Mouse (Mus musculus) spleen, embryonic (tissue): Measurements from ENCODE around the gene Cyp4f39.

Experiments used
- CTCF ChIA-PET: fragments of 350-600 bp; sonication (Branson Sonifier 250); formaldehyde crosslinking; loops from one replicate; lab custom pipeline; 2022; lab: Charles Lee

The Cyp4f39 gene

GRCm38 (mm10) chr17:32452482-32452881 lies at the start of gene Cyp4f39:
TSS of gene Cyp4f39 (plus strand) at chr17:32452723.
- CTCF ChIA-PET, result no interaction called here

- CTCF ChIA-PET, result interaction anchor here (0.5 to 1.0 kb wide), 4 partner anchors 12 to 1148 kb away, joined by 3 to 6 read pairs (median 4); no protein-coding TSS in a partner anchor
Observed at GRCm38 (mm10) chr17:32402779-32403157, 49.8 kb upstream of the Cyp4f39 start.

GRCm38 (mm10) chr17:32403417-32403816 lies 49.1 kb upstream of the Cyp4f39 start, which contains the start of gene Rasal3:
TSS of gene Rasal3 (minus strand) at chr17:32403583.
- CTCF ChIA-PET, result interaction anchor here (0.5 to 1.0 kb wide), 3 partner anchors 23 to 1147 kb away, joined by 3 to 5 read pairs (median 3); no protein-coding TSS in a partner anchor

- CTCF ChIA-PET, result no interaction called here
Observed at GRCm38 (mm10) chr17:32411898-32412297, 40.6 kb upstream of the Cyp4f39 start.

- CTCF ChIA-PET, result no interaction called here
Observed at GRCm38 (mm10) chr17:32415417-32416020, 37.0 kb upstream of the Cyp4f39 start.

GRCm38 (mm10) chr17:32416771-32417170 lies 35.8 kb upstream of the Cyp4f39 start:
- CTCF ChIA-PET, result interaction anchor here (0.5 kb wide), 1 partner anchor 139 kb away, joined by 3 read pairs; no protein-coding TSS in a partner anchor

- CTCF ChIA-PET, result interaction anchor here (0.8 kb wide), 1 partner anchor 100 kb away, joined by 6 read pairs; no protein-coding TSS in a partner anchor
Observed at GRCm38 (mm10) chr17:32419989-32420388, 32.5 kb upstream of the Cyp4f39 start.

- CTCF ChIA-PET, result no interaction called here
Observed at GRCm38 (mm10) chr17:32420781-32421180, 31.7 kb upstream of the Cyp4f39 start.

- CTCF ChIA-PET, result no interaction called here
Observed at GRCm38 (mm10) chr17:32424034-32424433, 28.5 kb upstream of the Cyp4f39 start, which contains the start of gene Pglyrp2. TSS of gene Pglyrp2 (minus strand) at chr17:32424167.

- CTCF ChIA-PET, result interaction anchor here (0.6 kb wide), 1 partner anchor 23 kb away, joined by 3 read pairs; no protein-coding TSS in a partner anchor
Observed at GRCm38 (mm10) chr17:32426610-32427009, 25.9 kb upstream of the Cyp4f39 start.

GRCm38 (mm10) chr17:32431972-32432371 lies 20.6 kb upstream of the Cyp4f39 start:
- CTCF ChIA-PET, result interaction anchor here (0.6 to 2.2 kb wide), 4 partner anchors 50 to 357 kb away, joined by 3 to 15 read pairs (median 9); no protein-coding TSS in a partner anchor

GRCm38 (mm10) chr17:32434324-32434723 lies 18.2 kb upstream of the Cyp4f39 start:
- CTCF ChIA-PET, result no interaction called here

- CTCF ChIA-PET, result no interaction called here
Observed at GRCm38 (mm10) chr17:32435151-32435550, 17.4 kb upstream of the Cyp4f39 start.

- CTCF ChIA-PET, result no interaction called here
Observed at GRCm38 (mm10) chr17:32437106-32437505, 15.4 kb upstream of the Cyp4f39 start.

GRCm38 (mm10) chr17:32443245-32443644 lies 9.3 kb upstream of the Cyp4f39 start:
- CTCF ChIA-PET, result no interaction called here

GRCm38 (mm10) chr17:32445016-32445415 lies 7.5 kb upstream of the Cyp4f39 start:
- CTCF ChIA-PET, result interaction anchor here (0.7 kb wide), 1 partner anchor 191 kb away, joined by 3 read pairs; no protein-coding TSS in a partner anchor

GRCm38 (mm10) chr17:32447195-32447594 lies 5.3 kb upstream of the Cyp4f39 start:
- CTCF ChIA-PET, result no interaction called here

- CTCF ChIA-PET, result no interaction called here
Observed at GRCm38 (mm10) chr17:32449042-32449441, 3.5 kb upstream of the Cyp4f39 start.

GRCm38 (mm10) chr17:32450844-32451537 lies 1.5 kb upstream of the Cyp4f39 start:
- CTCF ChIA-PET, result no interaction called here

- CTCF ChIA-PET, result no interaction called here
Observed at GRCm38 (mm10) chr17:32454188-32454587, 1.7 kb downstream of the Cyp4f39 start.

GRCm38 (mm10) chr17:32454997-32455396 lies 2.5 kb downstream of the Cyp4f39 start:
- CTCF ChIA-PET, result no interaction called here

GRCm38 (mm10) chr17:32468494-32468893 lies 16.0 kb downstream of the Cyp4f39 start:
- CTCF ChIA-PET, result interaction anchor here (0.9 kb wide), 1 partner anchor 115 kb away, joined by 3 read pairs; no protein-coding TSS in a partner anchor
